Mouse (Mus musculus): Measurements from ENCODE around the gene Spaca9.

Spaca9 gene

GRCm38 (mm10) chr2:28665818-28666217, 33.7 kb downstream of the Spaca9 start:
- in situ Hi-C loops (cut with MseI, MboI) = no loop called here

GRCm38 (mm10) chr2:28662891-28663290, 36.6 kb downstream of the Spaca9 start:
- in situ Hi-C loops (cut with MseI, MboI) = no loop called here

DNA sequence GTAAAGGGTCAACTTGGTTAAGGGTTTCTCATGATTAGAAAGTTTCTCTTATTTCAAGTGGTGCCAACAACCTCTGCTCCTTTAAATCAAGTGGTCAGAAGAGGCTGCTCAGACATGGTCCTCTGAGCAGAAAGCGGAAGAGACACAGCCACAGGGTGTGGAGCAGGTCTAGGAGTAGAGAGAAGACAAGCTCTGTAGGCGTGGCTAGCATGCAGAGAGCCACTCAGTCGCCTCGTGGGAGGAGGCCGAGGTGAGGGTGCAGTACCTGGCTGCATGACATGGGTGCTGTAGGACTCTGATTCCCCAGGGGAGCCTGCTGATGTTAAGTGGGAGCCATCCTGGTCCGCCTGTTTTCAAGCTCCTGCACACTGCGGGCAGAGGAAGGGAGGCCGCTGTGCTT, 43.3 kb downstream of the Spaca9 start:
- in situ Hi-C loops (cut with MseI, MboI) = no loop called here

GRCm38 (mm10) chr2:28654295-28654694, 45.2 kb downstream of the Spaca9 start:
- in situ Hi-C loops (cut with MseI, MboI) = no loop called here

DNA sequence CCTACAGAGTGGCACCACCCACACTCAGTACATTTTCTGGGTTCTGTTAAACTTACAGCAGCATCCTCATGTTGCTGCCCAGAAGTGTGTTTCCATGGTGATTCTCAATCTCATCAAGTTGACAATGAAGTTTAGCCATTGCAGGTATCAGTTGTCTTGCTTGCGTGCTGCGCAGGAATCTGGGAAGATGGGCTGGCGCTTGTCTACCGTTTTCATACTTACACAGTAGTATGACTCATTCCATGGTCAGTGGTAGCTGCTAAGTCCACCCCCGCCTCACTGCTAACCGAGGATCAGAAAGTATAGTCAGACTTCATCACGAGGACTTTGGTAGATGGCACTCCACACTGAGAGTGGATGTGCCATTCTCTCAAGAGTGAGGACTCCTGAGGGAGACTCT, 46.2 kb downstream of the Spaca9 start:
- in situ Hi-C loops (cut with MseI, MboI) = no loop called here

DNA sequence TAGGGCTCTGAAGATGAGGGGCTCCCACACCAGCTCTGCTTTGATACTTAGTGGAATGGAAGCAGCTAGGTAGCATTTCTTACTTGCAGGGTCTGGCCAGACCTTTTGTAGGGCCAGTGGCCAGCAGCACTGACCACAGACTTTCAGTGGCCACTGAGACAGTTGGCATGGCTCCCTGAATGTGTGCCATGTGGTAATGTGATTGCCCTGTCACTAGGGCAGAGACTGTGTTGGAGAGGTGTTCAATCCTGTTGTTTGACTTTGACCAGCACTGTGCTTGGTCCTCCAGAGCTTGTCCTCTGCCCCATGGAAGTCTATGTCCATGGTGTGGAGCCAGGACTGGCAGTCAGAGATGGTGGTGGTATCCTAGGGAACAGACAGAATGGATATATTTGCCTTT, 49.0 kb downstream of the Spaca9 start:
- in situ Hi-C loops (cut with MseI, MboI) = no loop called here

GRCm38 (mm10) chr2:28643081-28643480, 56.4 kb downstream of the Spaca9 start:
- in situ Hi-C loops (cut with MseI, MboI) = no loop called here

Data from mouse trophoblast stem cell (cell line).